19 mouse cellular contexts compared by ENCODE assay signal in genomic region chr9:90257220-90257619, GRCm38 (mm10). TPM values are rescaled to one million over a fixed set of nuclear protein-coding genes. Genes with fewer than 3 reads are reported as not detected.
DNase-seq lines count a peak whose midpoint lies in the region; ATAC-seq and TF ChIP-seq lines count a peak whose summit lies in the region.
"Had no signal": no experiment of that assay in that cellular context is flagged by ENCODE, and none has a peak within 500 bp of the region (broad histone marks: within the 10 kb centered on the region; RNA-seq: fewer than 3 reads in every experiment).

No protein-coding gene starts in this region.

- no peak overlapping the region for H3K4me3 ChIP-seq in midbrain, embryonic 12.5 days
- no peak overlapping the region for H3K4me3 ChIP-seq in midbrain, embryonic 14.5 days (replicated peaks; ENCODE audit: low read depth, low read length)
- no peak overlapping the region for H3K4me3 ChIP-seq in liver, embryonic 16.5 days (ENCODE audit: low read depth, low read length)
- H3K4me3 ChIP-seq in small intestine, adult 2 months (ENCODE audit: low read depth, low read length): no peak overlapping the region
- H3K4me3 ChIP-seq: forebrain, embryonic 10.5 days; heart, embryonic 15.5 days; hindbrain, embryonic 10.5 days; limb, embryonic 12.5 days; neural tube, embryonic 12.5 days had no signal

- no peak for TF ChIP-seq POLR2A in small intestine, adult 2 months (IDR thresholded peaks at IDR 0.05; ENCODE audit: low read depth, low read length)

- no peak overlapping the region for H3K9ac ChIP-seq in midbrain, embryonic 12.5 days (replicated peaks)
- no peak overlapping the region for H3K9ac ChIP-seq in midbrain, embryonic 14.5 days (replicated peaks; ENCODE audit: low read length)
- peak overlapping the region; percentile 38; the same call in 1 of the 2 replicates for H3K9ac ChIP-seq in liver, embryonic 16.5 days (ENCODE audit: low read depth, low read length)
- H3K9ac ChIP-seq: heart, embryonic 15.5 days; limb, embryonic 12.5 days; neural tube, embryonic 12.5 days had no signal

- no peak for DNase-seq in midbrain, embryonic 14.5 days
- DNase-seq in thymus, postnatal 0 days (ENCODE audit: low spot score): no peak
- DNase-seq in urinary bladder, postnatal 4 days (ENCODE audit: low spot score in 2 of 2): no peak
- DNase-seq: adrenal gland, adult 8-10 months; cerebellum, adult 18-20 months; cerebellum, postnatal 25 days; kidney, adult 18-20 months; right cerebral cortex, adult 18-20 months had no signal

- no peaks in the 10 kb centered on the region for H3K36me3 ChIP-seq in midbrain, embryonic 12.5 days
- H3K36me3 ChIP-seq in midbrain, embryonic 14.5 days (ENCODE audit: control insufficient read depth, insufficient read depth, low read length): no peaks in the 10 kb centered on the region
- no peaks in the 10 kb centered on the region for H3K36me3 ChIP-seq in liver, embryonic 16.5 days (ENCODE audit: control insufficient read depth, insufficient read depth)
- H3K36me3 ChIP-seq in small intestine, adult 2 months (ENCODE audit: control insufficient read depth, insufficient read depth, low read length): peaks cover 5% of the 10 kb centered on the region; the same call in 1 of the 2 replicates
- H3K36me3 ChIP-seq: forebrain, embryonic 10.5 days; heart, embryonic 15.5 days; hindbrain, embryonic 10.5 days; limb, embryonic 12.5 days; neural tube, embryonic 12.5 days had no signal

- ATAC-seq in midbrain, embryonic 12.5 days (ENCODE audit: low FRiP score, low read depth): 0 out of 2 replicates have a peak, but pooled peaks have one; percentile 7
- ATAC-seq in midbrain, embryonic 14.5 days (ENCODE audit: low FRiP score, low TSS enrichment): no peak
- 0 out of 2 replicates have a peak, but pooled peaks have one; percentile 12 for ATAC-seq in common myeloid progenitor, adult 5-6 weeks (replicated peaks; ENCODE audit: low read depth, poor library complexity, severe bottlenecking)
- no peak for ATAC-seq in liver, embryonic 16.5 days (ENCODE audit: low read depth)
- ATAC-seq: hindbrain, postnatal 0 days had no signal

- H3K9me3 ChIP-seq in midbrain, embryonic 12.5 days: no peaks in the 10 kb centered on the region
- H3K9me3 ChIP-seq in midbrain, embryonic 14.5 days (ENCODE audit: control insufficient read depth, low read length): no peaks in the 10 kb centered on the region
- H3K9me3 ChIP-seq in liver, embryonic 16.5 days (replicated peaks; ENCODE audit: control insufficient read depth, low read length): no peaks in the 10 kb centered on the region
- H3K9me3 ChIP-seq: forebrain, embryonic 10.5 days; heart, embryonic 15.5 days; hindbrain, embryonic 10.5 days; limb, embryonic 12.5 days; neural tube, embryonic 12.5 days had no signal

- no peak overlapping the region for H3K27ac ChIP-seq in midbrain, embryonic 12.5 days (replicated peaks)
- no peak overlapping the region for H3K27ac ChIP-seq in midbrain, embryonic 14.5 days (replicated peaks; ENCODE audit: low read depth, low read length)
- peak overlapping the region; percentile 84 for H3K27ac ChIP-seq in liver, embryonic 16.5 days (ENCODE audit: low read length)
- H3K27ac ChIP-seq in small intestine, adult 2 months (ENCODE audit: insufficient read depth, low read depth, low read length): peak overlapping the region; percentile 20; the same call in 1 of the 2 replicates
- H3K27ac ChIP-seq: forebrain, embryonic 10.5 days; heart, embryonic 15.5 days; hindbrain, embryonic 10.5 days; hindbrain, postnatal 0 days; kidney, postnatal 0 days; limb, embryonic 12.5 days; neural tube, embryonic 12.5 days had no signal

- 81% methylated on average over 7 of the region's 7 CpGs for WGBS in midbrain, embryonic 12.5 days
- 84% methylated on average over 7 of the region's 7 CpGs for WGBS in midbrain, embryonic 14.5 days
- 32% methylated on average over 7 of the region's 7 CpGs for WGBS in liver, embryonic 16.5 days (ENCODE audit: insufficient replicate concordance)
- WGBS in small intestine, adult 2 months: 64% methylated on average over 7 of the region's 7 CpGs

- H3K4me2 ChIP-seq in midbrain, embryonic 12.5 days (replicated peaks): no peak overlapping the region
- H3K4me2 ChIP-seq in midbrain, embryonic 14.5 days (ENCODE audit: low read length): no peak overlapping the region
- no peak overlapping the region for H3K4me2 ChIP-seq in liver, embryonic 16.5 days (ENCODE audit: low read depth, low read length)
- H3K4me2 ChIP-seq: heart, embryonic 15.5 days; limb, embryonic 12.5 days; neural tube, embryonic 12.5 days had no signal

- TF ChIP-seq CTCF in small intestine, adult 2 months (IDR thresholded peaks at IDR 0.05; ENCODE audit: extremely low read depth, insufficient read length, insufficient replicate concordance, low read depth, low read length): no peak

- 0 out of 2 replicates have a peak, but pooled peaks cover 4% of the 10 kb centered on the region for H3K4me1 ChIP-seq in midbrain, embryonic 12.5 days
- H3K4me1 ChIP-seq in midbrain, embryonic 14.5 days (ENCODE audit: control insufficient read depth, insufficient read depth, low read length): no peaks in the 10 kb centered on the region
- peaks cover 73% of the 10 kb centered on the region for H3K4me1 ChIP-seq in liver, embryonic 16.5 days (ENCODE audit: control insufficient read depth, low read depth, low read length)
- H3K4me1 ChIP-seq in small intestine, adult 2 months (ENCODE audit: control insufficient read depth, insufficient read depth, insufficient read length, low read length): peaks cover 24% of the 10 kb centered on the region
- H3K4me1 ChIP-seq: neural tube, embryonic 12.5 days had no signal

- no peaks in the 10 kb centered on the region for H3K27me3 ChIP-seq in midbrain, embryonic 12.5 days
- H3K27me3 ChIP-seq in midbrain, embryonic 14.5 days (ENCODE audit: control insufficient read depth, insufficient read depth, low read length): no peaks in the 10 kb centered on the region
- no peaks in the 10 kb centered on the region for H3K27me3 ChIP-seq in liver, embryonic 16.5 days (ENCODE audit: control insufficient read depth, insufficient read depth, low read depth, low read length)
- no peaks in the 10 kb centered on the region for H3K27me3 ChIP-seq in small intestine, adult 2 months (ENCODE audit: control insufficient read depth, insufficient read depth, low read length)
- H3K27me3 ChIP-seq: heart, embryonic 15.5 days; limb, embryonic 12.5 days; neural tube, embryonic 12.5 days had no signal

RNA-seq across cellular contexts. Expression of gene Tbc1d2b, which starts 13.4 kb away (rescaled TPM):
- polyA plus RNA-seq in midbrain, embryonic 12.5 days (2016; fragmentation: Nextera tagmentation; extraction: Ambion mirVana): 11.0 and 11.4 TPM in 2 replicates
- 4.1 and 6.9 TPM in 2 replicates for polyA plus RNA-seq in midbrain, embryonic 14.5 days (2014; fragmentation: Nextera tagmentation; extraction: Ambion mirVana)
- total RNA-seq in common myeloid progenitor, adult 5-6 weeks (2017): 33.4 and 61.3 TPM in 2 replicates
- 8.0 and 8.3 TPM in 2 replicates for polyA plus RNA-seq in liver, embryonic 16.5 days (2015; fragmentation: Nextera tagmentation; extraction: Ambion mirVana)
- polyA plus RNA-seq in small intestine, adult 2 months (2012; rRNA removed): 9.6 and 13.1 TPM in 2 replicates
- 9.7 and 10.4 TPM in 2 replicates for polyA plus RNA-seq in thymus, postnatal 0 days (2015; fragmentation: Nextera tagmentation; extraction: Ambion mirVana)

Comparison
In these comparisons a context has a peak if more than half of its experiments do, and no peak if none do; other contexts are left out.
1. ATAC-seq: peak in midbrain, embryonic 12.5 days (single experiment) and common myeloid progenitor, adult 5-6 weeks (single experiment); none in midbrain, embryonic 14.5 days (single experiment) and liver, embryonic 16.5 days (single experiment).
2. H3K27ac ChIP-seq: peak in liver, embryonic 16.5 days (single experiment) and small intestine, adult 2 months (single experiment); none in midbrain, embryonic 12.5 days (single experiment) and midbrain, embryonic 14.5 days (single experiment).